Mouse (Mus musculus): ENCODE results near the gene Zbtb45. TPM values are rescaled to one million over a fixed set of nuclear protein-coding genes. Genes with fewer than 3 reads are reported as not detected.

Gene Zbtb45
- 11.2 and 11.6 TPM in 2 replicates for polyA plus RNA-seq (2015; fragmentation: Nextera tagmentation; extraction: Ambion mirVana)

GRCm38 (mm10) chr7:13010005-13010908 is at the start of gene Zbtb45:
TSS of gene Zbtb45 (minus strand) at chr7:13010034.
- Histone ChIP-seq H3K4me2 (replicated peaks; ENCODE audit: low read depth) (peak within 1 kb of the TSS; percentile 83), H3K9ac (ENCODE audit: low read depth, low read length) (peak within 1 kb of the TSS; percentile 87), H3K4me1 (replicated peaks; ENCODE audit: control insufficient read depth, insufficient read depth, low read length) (no peaks in the 10 kb centered on the region), H3K27me3 (replicated peaks; ENCODE audit: control insufficient read depth, insufficient read depth, low read length) (no peaks in the 10 kb centered on the region), H3K27ac (ENCODE audit: low read depth, low read length) (peak within 1 kb of the TSS; percentile 90), H3K9me3 (ENCODE audit: control insufficient read depth) (no peaks in the 10 kb centered on the region), H3K36me3 (ENCODE audit: control insufficient read depth, insufficient read depth) (peaks cover 27% of the 10 kb centered on the region), H3K4me3 (ENCODE audit: low read depth, low read length) (peak within 1 kb of the TSS; percentile 85)
- peak; percentile 26; the same call in 1 of the 2 replicates for TF ChIP-seq CTCF (IDR thresholded peaks at IDR 0.05; ENCODE audit: low read depth)
- 12% methylated on average over 26 of the region's 26 CpGs for WGBS
- ATAC-seq = no peak

GRCm38 (mm10) chr7:13059536-13059935 is 49.7 kb upstream of the Zbtb45 start:
- Histone ChIP-seq H3K4me2 (replicated peaks; ENCODE audit: low read depth) (no peak overlapping the region), H3K27ac (ENCODE audit: low read depth, low read length) (no peak overlapping the region), H3K9ac (ENCODE audit: low read depth, low read length) (no peak overlapping the region), H3K9me3 (ENCODE audit: control insufficient read depth) (no peaks in the 10 kb centered on the region), H3K4me1 (replicated peaks; ENCODE audit: control insufficient read depth, insufficient read depth, low read length) (no peaks in the 10 kb centered on the region), H3K4me3 (ENCODE audit: low read depth, low read length) (no peak overlapping the region), H3K27me3 (replicated peaks; ENCODE audit: control insufficient read depth, insufficient read depth, low read length) (no peaks in the 10 kb centered on the region), H3K36me3 (ENCODE audit: control insufficient read depth, insufficient read depth) (no peaks in the 10 kb centered on the region)
- WGBS = 90% methylated on average over 9 of the region's 9 CpGs
- TF ChIP-seq CTCF (IDR thresholded peaks at IDR 0.05; ENCODE audit: low read depth) = no peak
- no peak for ATAC-seq

GRCm38 (mm10) chr7:13056913-13057700 is 47.3 kb upstream of the Zbtb45 start:
- H3K4me2 ChIP-seq (replicated peaks; ENCODE audit: low read depth) = no peak overlapping the region
- TF ChIP-seq CTCF (IDR thresholded peaks at IDR 0.05; ENCODE audit: low read depth) = 0 out of 2 replicates have a peak, but pooled peaks have one; percentile 34
- H3K4me3 ChIP-seq (ENCODE audit: low read depth, low read length) = no peak overlapping the region
- H3K27ac ChIP-seq (ENCODE audit: low read depth, low read length) = no peak overlapping the region
- no peaks in the 10 kb centered on the region for H3K4me1 ChIP-seq (replicated peaks; ENCODE audit: control insufficient read depth, insufficient read depth, low read length)
- no peak for ATAC-seq
- WGBS = 59% methylated on average over 8 of the region's 8 CpGs
- H3K9ac ChIP-seq (ENCODE audit: low read depth, low read length) = no peak overlapping the region
- H3K27me3 ChIP-seq (replicated peaks; ENCODE audit: control insufficient read depth, insufficient read depth, low read length) = no peaks in the 10 kb centered on the region
- no peaks in the 10 kb centered on the region for H3K36me3 ChIP-seq (ENCODE audit: control insufficient read depth, insufficient read depth)
- H3K9me3 ChIP-seq (ENCODE audit: control insufficient read depth) = no peaks in the 10 kb centered on the region

GRCm38 (mm10) chr7:13054287-13055010 is 44.6 kb upstream of the Zbtb45 start, which contains the start of gene Mzf1:
TSS of gene Mzf1 (minus strand) at chr7:13054764.
- H3K36me3 ChIP-seq (ENCODE audit: control insufficient read depth, insufficient read depth) = no peaks in the 10 kb centered on the region
- H3K4me1 ChIP-seq (replicated peaks; ENCODE audit: control insufficient read depth, insufficient read depth, low read length) = no peaks in the 10 kb centered on the region
- no peak within 1 kb of the TSS for H3K27ac ChIP-seq (ENCODE audit: low read depth, low read length)
- no peaks in the 10 kb centered on the region for H3K27me3 ChIP-seq (replicated peaks; ENCODE audit: control insufficient read depth, insufficient read depth, low read length)
- H3K4me3 ChIP-seq (ENCODE audit: low read depth, low read length) = peak within 1 kb of the TSS; percentile 75
- H3K9ac ChIP-seq (ENCODE audit: low read depth, low read length) = peak within 1 kb of the TSS; percentile 57
- ATAC-seq = peak; percentile 95
- 1% methylated on average over 41 of the region's 41 CpGs for WGBS
- no peaks in the 10 kb centered on the region for H3K9me3 ChIP-seq (ENCODE audit: control insufficient read depth)
- no peak for TF ChIP-seq CTCF (IDR thresholded peaks at IDR 0.05; ENCODE audit: low read depth)
- H3K4me2 ChIP-seq (replicated peaks; ENCODE audit: low read depth) = peak within 1 kb of the TSS; percentile 77

GRCm38 (mm10) chr7:13053961-13054286 is 44.1 kb upstream of the Zbtb45 start:
- H3K4me1 ChIP-seq (replicated peaks; ENCODE audit: control insufficient read depth, insufficient read depth, low read length) = no peaks in the 10 kb centered on the region
- peak overlapping the region; percentile 75 for H3K4me3 ChIP-seq (ENCODE audit: low read depth, low read length)
- 2% methylated on average over 15 of the region's 15 CpGs for WGBS
- H3K27ac ChIP-seq (ENCODE audit: low read depth, low read length) = no peak overlapping the region
- H3K9me3 ChIP-seq (ENCODE audit: control insufficient read depth) = no peaks in the 10 kb centered on the region
- peak overlapping the region; percentile 57 for H3K9ac ChIP-seq (ENCODE audit: low read depth, low read length)
- peak; percentile 45; the same call in 1 of the 2 replicates for ATAC-seq
- no peak for TF ChIP-seq CTCF (IDR thresholded peaks at IDR 0.05; ENCODE audit: low read depth)
- no peaks in the 10 kb centered on the region for H3K27me3 ChIP-seq (replicated peaks; ENCODE audit: control insufficient read depth, insufficient read depth, low read length)
- H3K4me2 ChIP-seq (replicated peaks; ENCODE audit: low read depth) = peak overlapping the region; percentile 77
- H3K36me3 ChIP-seq (ENCODE audit: control insufficient read depth, insufficient read depth) = no peaks in the 10 kb centered on the region

All from intestine, postnatal 0 days (tissue).